Mouse (Mus musculus) midbrain, embryonic 14.5 days (tissue): ENCODE data around the gene 1810024B03Rik. TPM values are rescaled to one million over a fixed set of nuclear protein-coding genes. Genes with fewer than 3 reads are reported as not detected.

Source experiments
- ATAC-seq: fragments of 200-750 bp; cut with Nextera tagmentation; 2 replicates; pipeline ENCODE4 v1.8.0; 2017; ENCODE audit warnings: moderate number of reproducible peaks, moderate library complexity; ENCODE audit not compliant: low FRiP score, low TSS enrichment
- DNase-seq: peaks from one replicate; pipeline ENCODE4 v3.0.0-alpha.2; 2015
- H3K27ac ChIP-seq: fragments of 300-500 bp; sonication (generic); replicated peaks from 2 replicates; pipeline ENCODE4 v1.5.1; 2014; ENCODE audit warnings: mild to moderate bottlenecking, low read depth, low read length, moderate library complexity
- H3K27me3 ChIP-seq: fragments of 300-500 bp; sonication (generic); 2 replicates; pipeline ENCODE4 v1.6.1; 2014; ENCODE audit warnings: low read length, control low read depth, mixed read lengths; ENCODE audit not compliant: control insufficient read depth, insufficient read depth
- H3K36me3 ChIP-seq: fragments of 300-500 bp; sonication (generic); 2 replicates; pipeline ENCODE4 v1.6.1; 2014; ENCODE audit warnings: low read length, control low read depth; ENCODE audit not compliant: control insufficient read depth, insufficient read depth
- H3K4me1 ChIP-seq: fragments of 300-500 bp; sonication (generic); 2 replicates; pipeline ENCODE4 v1.6.1; 2014; ENCODE audit warnings: mild to moderate bottlenecking, antibody characterized with exemption, low read length, control low read depth; ENCODE audit not compliant: control insufficient read depth, insufficient read depth
- H3K4me2 ChIP-seq: fragments of 300-500 bp; sonication (generic); 2 replicates; pipeline ENCODE4 v1.6.1; 2014; ENCODE audit warnings: mild to moderate bottlenecking, low read length, moderate library complexity
- H3K4me3 ChIP-seq: fragments of 300-500 bp; sonication (generic); replicated peaks from 2 replicates; pipeline ENCODE4 v1.5.1; 2014; ENCODE audit warnings: low read depth, low read length
- H3K9ac ChIP-seq: fragments of 300-500 bp; sonication (generic); replicated peaks from 2 replicates; pipeline ENCODE4 v1.6.1; 2014; ENCODE audit warnings: mild to moderate bottlenecking, low read length, moderate library complexity
- H3K9me3 ChIP-seq: fragments of 300-500 bp; sonication (generic); 2 replicates; pipeline ENCODE4 v1.6.1; 2016; ENCODE audit warnings: low read length, control low read depth, mixed read lengths; ENCODE audit not compliant: control insufficient read depth
- WGBS: fragments of 180-500 bp; shearing (Covaris S2); extraction: QIAGEN DNeasy Blood & Tissue Kit; methylation state at CpG from one replicate; pipeline ENCODE4 v1.1.7; 2014; 5-methylcytosine and 5-hydroxymethylcytosine counted together
- polyA plus RNA-seq: library from polyadenylated mRNA; unstranded; fragments of >200 nt; fragmentation: Nextera tagmentation; extraction: Ambion mirVana; gene quantifications from 2 replicates; pipeline ENCODE4 v1.2.1, GENCODE M21; 2014

The 1810024B03Rik gene
- polyA plus RNA-seq, result 1.2 and 1.3 TPM in 2 replicates

DNA sequence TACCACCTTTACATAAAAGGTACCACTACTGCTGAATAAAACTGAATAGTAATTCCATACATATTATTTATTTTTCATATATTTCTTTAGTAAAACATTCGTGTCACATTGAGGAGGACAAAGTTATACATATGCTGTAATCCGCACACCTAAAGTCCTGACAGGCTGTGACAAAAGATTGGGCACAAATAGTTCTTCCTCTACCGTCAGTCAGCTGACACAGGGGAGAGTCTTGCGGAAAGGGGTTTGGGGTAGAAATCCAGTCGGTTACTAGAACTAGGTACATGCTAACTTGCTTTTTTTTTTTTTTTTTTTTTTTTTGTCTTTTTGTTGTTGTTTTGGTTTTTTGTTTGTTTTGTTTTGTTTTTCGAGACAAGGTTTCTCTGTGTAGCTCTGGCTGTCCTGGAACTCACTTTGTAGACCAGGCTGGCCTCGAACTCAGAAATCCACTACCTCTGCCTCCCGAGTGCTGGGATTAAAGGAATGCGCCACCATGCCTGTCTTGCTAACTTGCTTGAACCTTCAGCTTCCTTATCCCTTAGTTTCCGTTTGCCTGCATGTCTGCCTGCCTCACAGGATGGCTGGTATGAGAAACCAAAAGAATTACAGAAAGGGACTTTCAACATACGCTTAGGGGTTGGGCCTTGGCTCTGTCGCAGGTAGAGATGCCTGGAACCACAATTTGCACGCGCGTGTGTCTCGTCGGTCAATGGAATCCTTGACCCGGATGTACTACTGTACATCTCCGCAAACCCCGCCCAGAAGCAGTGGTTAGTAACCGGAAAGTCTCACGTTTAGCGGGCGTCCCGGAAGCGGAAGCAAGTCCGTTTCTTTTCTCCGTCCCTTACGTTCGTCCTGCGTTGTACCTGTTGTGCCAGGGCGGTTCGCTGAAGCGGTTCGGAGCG is at the start of gene 1810024B03Rik, which contains the start of gene Snrnp200:
1810024B03Rik (minus strand) TSS at position 734 of the 905 bp plus-strand sequence.
Snrnp200 (plus strand) TSS at position 840 of the 905 bp plus-strand sequence.
- ATAC-seq, result peak; percentile 98
- peaks cover 29% of the 10 kb centered on the region for H3K36me3 ChIP-seq
- H3K27me3 ChIP-seq, result no peaks in the 10 kb centered on the region
- H3K4me1 ChIP-seq, result peaks cover 9% of the 10 kb centered on the region
- H3K9ac ChIP-seq, result peak within 1 kb of the TSS; percentile 66
- H3K9me3 ChIP-seq, result no peaks in the 10 kb centered on the region
- peak within 1 kb of the TSS; percentile 73 for H3K4me3 ChIP-seq
- peak; percentile 98 for DNase-seq
- H3K27ac ChIP-seq, result peak within 1 kb of the TSS; percentile 71
- WGBS, result 11% methylated on average over 36 of the region's 36 CpGs
- peak within 1 kb of the TSS; percentile 80 for H3K4me2 ChIP-seq

GRCm38 (mm10) chr2:127255294-127255693 is 47.2 kb upstream of the 1810024B03Rik start:
- H3K4me3 ChIP-seq, result no peak overlapping the region
- no peak overlapping the region for H3K9ac ChIP-seq
- ATAC-seq, result no peak
- no peaks in the 10 kb centered on the region for H3K9me3 ChIP-seq
- H3K4me2 ChIP-seq, result no peak overlapping the region
- 94% methylated on average over 6 of the region's 6 CpGs for WGBS
- H3K27ac ChIP-seq, result no peak overlapping the region
- H3K36me3 ChIP-seq, result peaks cover 48% of the 10 kb centered on the region
- H3K27me3 ChIP-seq, result no peaks in the 10 kb centered on the region
- H3K4me1 ChIP-seq, result no peaks in the 10 kb centered on the region
- no peak for DNase-seq

DNA sequence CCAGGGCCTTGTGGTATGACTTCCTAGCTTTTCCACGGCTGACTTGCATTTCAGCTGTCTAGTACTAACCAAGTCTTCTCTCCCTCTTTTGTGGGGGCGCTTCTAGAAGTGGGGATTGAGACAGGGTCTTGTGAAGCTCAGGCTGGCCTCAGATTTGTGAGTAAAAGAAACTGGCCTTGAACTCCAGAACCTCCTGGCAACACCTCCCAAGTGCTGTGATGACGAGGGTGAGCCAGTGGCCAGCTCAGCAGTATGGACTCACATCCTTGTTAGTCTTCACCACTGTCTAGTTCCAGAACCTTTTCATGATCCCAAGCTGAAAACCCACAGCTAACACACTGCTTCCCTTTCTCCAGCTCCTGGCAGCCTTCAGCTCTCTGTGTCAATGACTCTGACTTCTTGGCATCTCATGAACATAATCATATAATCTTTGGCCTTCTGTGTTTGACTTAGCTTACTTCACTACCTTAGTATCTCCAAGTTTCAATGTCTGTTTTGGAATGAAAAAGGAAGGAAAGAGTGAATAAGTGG is 46.6 kb upstream of the 1810024B03Rik start:
- H3K4me3 ChIP-seq, result no peak overlapping the region
- no peak overlapping the region for H3K4me2 ChIP-seq
- no peak overlapping the region for H3K27ac ChIP-seq
- H3K36me3 ChIP-seq, result peaks cover 44% of the 10 kb centered on the region
- DNase-seq, result no peak
- peaks cover 3% of the 10 kb centered on the region; the same call in 1 of the 2 replicates for H3K4me1 ChIP-seq
- no peak for ATAC-seq
- H3K9me3 ChIP-seq, result no peaks in the 10 kb centered on the region
- WGBS, result 84% methylated on average over 3 of the region's 3 CpGs
- no peaks in the 10 kb centered on the region for H3K27me3 ChIP-seq
- H3K9ac ChIP-seq, result no peak overlapping the region

- H3K4me3 ChIP-seq, result no peak overlapping the region
- no peak overlapping the region for H3K4me2 ChIP-seq
- H3K36me3 ChIP-seq, result peaks cover 26% of the 10 kb centered on the region
- 87% methylated on average over 5 of the region's 5 CpGs for WGBS
- H3K27me3 ChIP-seq, result no peaks in the 10 kb centered on the region
- no peak for ATAC-seq
- DNase-seq, result no peak
- no peaks in the 10 kb centered on the region for H3K9me3 ChIP-seq
- no peak overlapping the region for H3K27ac ChIP-seq
- H3K9ac ChIP-seq, result no peak overlapping the region
- H3K4me1 ChIP-seq, result peaks cover 12% of the 10 kb centered on the region
These were observed 44.7 kb upstream of the 1810024B03Rik start for GRCm38 (mm10) chr2:127252787-127253186.

DNA sequence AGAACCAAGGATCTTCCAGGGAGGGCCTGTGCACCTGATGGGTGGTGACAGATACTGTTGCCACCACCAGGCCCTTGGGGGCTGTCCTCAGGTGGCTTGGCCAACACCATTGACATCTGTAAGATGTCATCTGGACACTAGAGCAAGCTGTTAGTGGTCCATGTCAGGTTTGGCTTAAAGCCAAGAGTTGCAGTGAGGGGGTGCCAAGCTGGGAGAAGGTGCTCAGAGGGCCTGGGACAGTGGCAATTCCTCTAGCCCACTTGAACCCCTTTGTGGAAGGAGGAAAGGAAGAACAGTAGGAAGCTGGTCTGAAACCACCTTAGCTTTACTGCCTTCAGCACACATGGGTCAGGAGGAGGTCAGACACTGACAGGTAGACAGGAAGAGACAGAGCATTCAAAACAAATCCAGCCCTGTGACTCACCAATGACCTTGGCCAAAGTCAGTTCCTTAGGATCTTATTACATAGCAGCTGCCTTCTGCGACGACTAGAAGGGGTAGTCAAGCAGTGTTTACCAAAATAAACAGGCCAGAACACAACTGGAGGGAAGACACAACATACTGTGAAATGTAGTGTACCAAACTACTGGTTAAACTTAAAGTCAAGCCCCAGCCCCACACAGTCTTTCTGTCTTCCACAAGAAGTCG is 43.9 kb upstream of the 1810024B03Rik start:
- H3K27me3 ChIP-seq, result no peaks in the 10 kb centered on the region
- WGBS, result 88% methylated on average over 3 of the region's 3 CpGs
- no peak overlapping the region for H3K4me3 ChIP-seq
- DNase-seq (no peak), ATAC-seq (no peak)
- no peak overlapping the region for H3K27ac ChIP-seq
- H3K4me1 ChIP-seq, result peaks cover 13% of the 10 kb centered on the region
- no peak overlapping the region for H3K4me2 ChIP-seq
- H3K9me3 ChIP-seq, result no peaks in the 10 kb centered on the region
- 0 out of 2 replicates have a peak overlapping the region, but pooled peaks have one; percentile 9 for H3K9ac ChIP-seq
- H3K36me3 ChIP-seq, result peaks cover 18% of the 10 kb centered on the region

DNA sequence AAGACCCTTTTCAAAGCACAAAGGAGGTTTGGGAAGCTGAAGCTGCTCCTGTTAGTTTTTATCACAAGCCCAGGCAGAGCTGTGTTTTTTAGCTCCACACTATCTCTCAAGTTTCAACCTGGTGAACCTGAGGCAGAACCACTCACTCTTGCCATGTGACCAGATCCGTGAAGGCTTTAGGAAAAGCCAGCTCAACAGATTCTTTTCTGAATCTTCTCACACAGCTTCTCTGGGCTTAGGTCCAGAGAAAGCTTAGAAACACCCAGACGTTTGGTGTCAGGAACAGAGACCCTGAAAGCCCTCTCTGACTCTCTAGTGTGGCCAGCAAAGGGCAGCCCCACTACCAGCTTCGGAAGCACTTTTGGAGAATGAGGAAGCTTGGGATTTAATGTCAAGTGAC is 43.4 kb upstream of the 1810024B03Rik start:
- Histone ChIP-seq H3K4me3 (no peak overlapping the region), H3K9me3 (no peaks in the 10 kb centered on the region), H3K4me1 (peaks cover 19% of the 10 kb centered on the region), H3K27me3 (no peaks in the 10 kb centered on the region), H3K9ac (no peak overlapping the region), H3K27ac (no peak overlapping the region), H3K36me3 (peaks cover 13% of the 10 kb centered on the region; the same call in 1 of the 2 replicates), H3K4me2 (no peak overlapping the region)
- DNase-seq, result no peak
- ATAC-seq, result no peak
- WGBS, result 90% methylated on average over 3 of the region's 3 CpGs

DNA sequence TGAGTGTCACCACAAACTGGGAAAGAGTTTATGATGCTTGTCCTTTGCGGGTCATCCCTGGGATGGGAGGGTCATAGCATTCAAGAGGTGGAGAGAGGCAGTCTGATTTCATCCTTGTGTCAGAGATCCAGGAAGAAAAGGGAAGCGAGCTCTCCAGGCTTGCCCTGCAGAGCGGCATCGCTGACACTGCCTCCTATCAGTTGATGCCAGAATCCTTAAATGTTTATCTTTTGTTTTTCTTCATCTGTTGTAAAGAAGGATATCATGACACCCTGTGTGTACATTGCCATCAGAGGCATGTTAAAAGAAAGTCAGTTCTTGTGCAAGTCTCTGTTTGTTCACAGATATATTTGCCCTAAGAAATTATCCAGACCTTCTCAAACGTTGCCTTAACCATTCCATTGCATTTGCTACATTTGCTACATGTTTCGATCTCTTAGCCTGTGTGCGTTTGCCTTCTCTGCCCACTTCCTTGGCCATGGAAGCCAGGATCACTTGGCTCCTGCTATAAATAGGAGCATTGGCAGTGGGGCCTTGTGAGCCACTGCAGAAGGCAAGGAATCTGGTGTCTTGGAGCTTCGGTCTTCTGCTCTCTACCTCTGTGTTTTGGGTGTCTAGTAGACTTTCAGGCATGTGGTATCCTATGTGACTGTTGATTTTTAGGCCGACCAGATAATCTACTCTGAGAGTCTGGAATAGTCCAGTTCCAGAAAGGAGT is 42.4 kb upstream of the 1810024B03Rik start:
- no peaks in the 10 kb centered on the region for H3K9me3 ChIP-seq
- no peak overlapping the region for H3K4me2 ChIP-seq
- WGBS, result 94% methylated on average over 9 of the region's 9 CpGs
- H3K27ac ChIP-seq, result no peak overlapping the region
- DNase-seq (no peak), ATAC-seq (no peak)
- no peak overlapping the region for H3K4me3 ChIP-seq
- no peak overlapping the region for H3K9ac ChIP-seq
- H3K36me3 ChIP-seq, result peaks cover 16% of the 10 kb centered on the region
- H3K4me1 ChIP-seq, result peaks cover 21% of the 10 kb centered on the region
- no peaks in the 10 kb centered on the region for H3K27me3 ChIP-seq

DNA sequence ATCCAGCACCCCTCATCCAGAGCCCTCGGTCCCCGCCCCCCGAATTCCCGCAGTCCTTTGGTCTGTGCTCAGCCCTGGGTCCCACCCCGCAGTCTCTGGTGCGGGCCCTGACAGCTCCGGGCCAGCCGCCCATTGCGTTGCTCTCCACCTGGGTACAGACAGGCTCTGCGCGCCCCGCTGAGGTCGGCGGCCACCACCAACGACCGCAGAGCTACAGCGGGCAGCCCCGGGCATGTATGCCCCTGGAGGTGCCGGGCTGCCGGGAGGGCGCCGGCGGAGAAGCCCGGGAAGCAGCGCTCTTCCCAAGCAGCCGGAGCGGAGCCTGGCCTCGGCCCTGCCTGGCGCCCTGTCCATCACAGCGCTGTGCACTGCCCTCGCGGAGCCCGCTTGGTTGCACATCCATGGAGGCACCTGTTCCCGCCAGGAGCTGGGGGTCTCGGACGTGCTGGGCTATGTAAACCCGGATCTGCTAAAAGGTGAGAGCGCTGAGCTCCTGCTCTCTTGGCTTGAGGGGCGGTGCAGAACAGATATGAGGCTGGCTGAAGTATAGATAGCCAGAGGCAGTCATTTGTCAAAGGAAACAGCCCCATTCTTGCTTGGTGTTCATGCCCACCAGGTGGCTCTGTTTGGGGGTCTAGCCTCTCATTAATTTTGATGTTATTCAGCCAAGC is 40.4 kb upstream of the 1810024B03Rik start:
- no peaks in the 10 kb centered on the region for H3K9me3 ChIP-seq
- peaks cover 34% of the 10 kb centered on the region for H3K36me3 ChIP-seq
- peak overlapping the region; percentile 83 for H3K27ac ChIP-seq
- peak overlapping the region; percentile 89 for H3K4me2 ChIP-seq
- peak overlapping the region; percentile 88 for H3K9ac ChIP-seq
- DNase-seq (peak; percentile 75), ATAC-seq (peak; percentile 59)
- under 1% methylated on average over 38 of the region's 39 CpGs for WGBS
- peaks cover 21% of the 10 kb centered on the region for H3K4me1 ChIP-seq
- no peaks in the 10 kb centered on the region for H3K27me3 ChIP-seq
- peak overlapping the region; percentile 85 for H3K4me3 ChIP-seq
